Mouse (Mus musculus): ENCODE measurements around the gene Sf1. TPM values are rescaled to one million over a fixed set of nuclear protein-coding genes. Genes with fewer than 3 reads are reported as not detected.

Sf1 gene
- 100 to 1,000 TPM; 604 to 606 TPM for total RNA-seq (2023)

DNA sequence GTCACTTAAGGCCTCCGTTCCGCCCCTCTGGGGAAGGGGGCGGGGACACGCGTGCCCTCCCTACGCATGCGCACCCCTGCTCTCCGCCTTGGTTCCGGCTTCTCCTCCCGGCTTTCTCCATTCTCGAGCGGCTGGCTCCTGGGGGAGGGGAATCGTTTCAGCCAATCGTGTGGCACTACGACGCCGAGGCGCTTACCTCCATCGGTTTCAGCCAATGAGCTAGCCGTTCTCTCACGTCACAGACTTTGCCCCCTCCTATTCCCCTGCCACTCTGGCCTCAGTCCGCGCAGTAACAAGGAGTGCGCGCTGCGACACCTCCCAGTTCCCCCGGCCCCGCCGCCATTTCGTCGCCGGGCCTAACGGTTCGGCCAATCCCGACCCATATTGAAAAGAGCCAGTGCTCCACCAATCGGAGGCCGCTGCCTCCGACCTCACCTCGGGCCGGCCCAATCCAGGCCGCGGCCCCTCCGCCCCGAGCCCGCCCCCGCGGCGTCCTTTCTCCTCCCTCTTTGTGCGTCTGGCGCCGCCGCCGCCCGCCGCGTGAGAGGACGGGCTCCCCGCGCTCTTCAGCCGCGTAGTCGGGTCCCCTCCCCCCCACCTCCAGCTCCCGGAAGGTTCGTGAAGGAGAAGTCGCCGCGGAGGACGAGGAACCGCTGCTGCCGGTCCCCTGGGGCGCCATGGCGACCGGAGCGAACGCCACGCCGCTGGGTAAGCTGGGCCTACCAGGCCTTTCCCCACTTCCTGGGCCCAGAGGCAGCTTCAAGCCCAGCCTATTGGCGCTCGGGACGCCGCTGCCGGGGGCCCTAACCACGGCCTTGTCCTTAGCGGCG lies at the start of gene Sf1:
TSS of gene Sf1 (plus strand) at position 280 of the 830 bp plus-strand sequence.

DNA sequence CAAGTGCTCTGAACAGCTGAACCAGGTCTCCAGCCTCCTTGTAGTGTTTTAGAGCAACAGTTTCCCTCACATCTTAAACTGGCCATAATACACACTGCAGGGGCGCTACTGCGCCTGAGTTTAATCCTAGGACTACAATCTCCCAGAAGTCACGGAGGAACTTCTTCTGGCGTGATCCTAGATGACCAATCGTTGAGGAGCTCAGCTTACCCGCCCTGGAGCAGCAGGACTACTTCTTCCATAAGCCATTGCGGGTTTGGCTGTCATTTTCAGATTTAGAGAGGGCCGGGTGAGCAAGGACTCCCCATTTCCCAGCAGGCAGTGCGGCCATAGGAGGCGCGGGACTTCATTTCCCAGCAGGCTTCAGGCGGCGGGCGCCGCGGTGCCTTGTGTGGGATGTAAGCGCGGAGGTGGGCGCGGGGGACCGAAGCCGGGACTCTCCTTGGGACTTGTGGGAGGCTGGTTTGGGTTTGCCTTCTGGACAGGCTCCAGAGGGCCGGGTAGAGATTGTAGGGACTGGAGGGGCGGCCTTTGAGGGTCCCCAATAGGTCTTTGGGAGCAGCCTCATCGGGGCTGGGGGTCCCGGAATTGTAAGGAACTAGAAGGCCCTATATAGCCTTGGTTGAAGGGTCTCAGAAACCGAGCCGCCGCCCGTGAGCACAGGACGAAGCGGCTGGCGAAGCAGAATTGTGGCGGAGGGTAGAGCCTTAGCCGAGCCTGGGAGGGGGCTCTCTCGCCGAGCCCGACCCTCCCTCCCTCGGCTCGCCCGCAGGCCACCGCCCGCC lies 28.6 kb upstream of the Sf1 start, which contains the start of gene Men1:
TSS of gene Men1 (plus strand) at position 307 of the 785 bp plus-strand sequence.

DNA sequence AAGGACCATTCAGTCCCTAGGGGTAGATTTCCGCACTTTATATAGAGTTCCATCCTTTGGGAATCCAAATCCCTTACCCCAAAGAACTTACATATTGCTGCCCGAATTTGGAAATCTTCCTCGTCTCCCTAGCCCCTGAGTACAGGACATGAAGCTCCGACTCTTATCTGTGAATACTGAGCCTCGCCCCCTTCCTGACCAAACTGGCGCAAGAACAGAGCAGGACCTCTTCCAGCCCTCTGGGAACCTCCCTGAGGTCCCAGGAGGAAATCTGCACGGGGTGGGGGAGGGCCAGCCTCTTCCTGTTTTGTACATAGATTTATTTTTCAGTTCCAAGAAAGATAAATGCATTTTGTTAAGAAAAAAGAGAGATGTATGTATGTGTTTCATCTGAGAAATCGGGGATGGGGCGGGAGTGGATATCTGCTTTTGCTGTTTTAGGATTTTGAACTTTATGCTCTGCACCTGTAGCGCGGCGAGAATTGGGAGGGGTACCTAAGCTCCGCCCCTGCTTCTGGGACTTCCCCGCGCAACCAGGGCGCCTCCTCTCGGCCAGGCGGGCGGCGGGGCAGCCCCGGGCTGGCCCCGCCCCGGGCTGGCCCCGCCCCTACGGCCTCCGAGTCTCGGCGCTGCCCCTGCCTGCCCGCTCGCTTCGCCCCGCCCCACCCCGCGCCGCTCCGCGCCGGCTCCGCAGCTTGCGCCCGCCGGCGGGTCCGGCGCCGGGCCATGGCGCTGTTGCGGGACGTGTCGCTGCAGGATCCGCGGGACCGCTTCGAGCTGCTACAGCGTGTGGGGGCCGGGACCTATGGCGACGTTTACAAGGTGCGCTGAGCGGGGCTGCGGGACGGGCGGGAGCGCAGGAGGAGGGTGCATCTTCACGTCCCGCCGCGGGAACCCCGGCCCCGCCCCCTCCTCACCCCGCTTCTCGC lies 22.7 kb upstream of the Sf1 start, which contains the start of gene Map4k2:
TSS of gene Map4k2 (plus strand) at position 612 of the 929 bp plus-strand sequence.

DNA sequence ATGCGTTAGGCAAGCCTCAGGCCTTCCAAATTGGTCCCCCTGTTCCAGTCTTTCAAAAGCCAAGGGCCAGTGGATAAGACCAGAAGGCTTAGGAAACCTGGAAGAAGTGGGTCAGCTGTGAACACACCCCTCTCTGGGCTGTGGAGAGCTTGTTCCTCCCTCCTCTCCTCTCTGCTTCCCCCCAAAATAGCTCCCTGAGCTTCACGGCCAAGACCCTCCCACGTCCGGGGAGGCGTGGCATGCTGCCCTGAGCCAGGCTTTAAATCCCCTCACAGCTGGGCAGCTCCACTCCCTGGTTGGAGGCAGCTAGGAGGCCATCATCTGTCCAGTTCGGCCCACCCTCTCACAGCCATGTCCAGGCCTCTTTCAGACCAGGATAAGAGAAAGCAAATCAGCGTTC lies 20.6 kb downstream of the Sf1 start, which contains the start of gene Pygm:
TSS of gene Pygm (plus strand) at position 272 of the 400 bp plus-strand sequence.

DNA sequence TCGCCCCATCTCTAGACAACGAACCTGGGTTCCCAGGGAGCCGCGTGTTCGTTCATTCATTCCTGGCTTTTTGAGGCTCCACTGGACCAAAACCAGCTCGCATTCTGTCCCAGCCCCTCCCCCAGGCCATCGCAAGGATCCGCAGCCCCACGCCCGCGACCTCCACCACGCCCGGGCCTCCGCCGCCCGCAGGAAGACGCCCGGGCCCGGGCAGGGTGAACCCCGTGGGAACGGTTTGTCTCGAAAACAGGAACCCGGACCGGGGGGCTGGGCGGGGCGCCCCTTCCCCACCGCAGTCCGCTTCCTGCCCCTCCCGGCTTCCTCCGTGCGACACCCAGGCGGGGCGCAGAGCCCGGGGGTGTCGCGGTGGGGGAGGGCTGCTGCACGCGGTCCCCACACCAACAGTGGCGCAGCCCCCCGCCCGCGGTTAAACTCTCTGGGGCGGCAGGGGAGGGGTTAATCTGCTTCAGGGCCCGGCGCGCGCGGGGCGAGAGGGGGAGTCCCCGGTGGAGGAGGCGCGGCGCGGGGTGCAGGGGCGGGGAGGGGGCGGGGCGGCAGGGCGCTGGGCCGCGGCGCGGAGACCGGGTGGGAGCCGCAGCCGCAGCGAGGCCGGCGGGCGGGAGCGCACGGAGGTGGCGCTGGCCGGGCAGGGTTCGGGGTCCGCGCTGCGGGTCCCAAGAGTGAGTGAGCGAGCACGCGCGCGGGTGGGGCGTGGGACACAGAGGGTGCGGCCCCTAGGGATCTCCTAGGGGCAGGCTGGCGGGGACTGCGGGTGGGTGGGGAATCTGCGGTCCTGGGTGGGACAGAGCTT lies 36.0 kb downstream of the Sf1 start, which contains the start of gene Rasgrp2:
TSS of gene Rasgrp2 (plus strand) at position 56 of the 811 bp plus-strand sequence.

DNA sequence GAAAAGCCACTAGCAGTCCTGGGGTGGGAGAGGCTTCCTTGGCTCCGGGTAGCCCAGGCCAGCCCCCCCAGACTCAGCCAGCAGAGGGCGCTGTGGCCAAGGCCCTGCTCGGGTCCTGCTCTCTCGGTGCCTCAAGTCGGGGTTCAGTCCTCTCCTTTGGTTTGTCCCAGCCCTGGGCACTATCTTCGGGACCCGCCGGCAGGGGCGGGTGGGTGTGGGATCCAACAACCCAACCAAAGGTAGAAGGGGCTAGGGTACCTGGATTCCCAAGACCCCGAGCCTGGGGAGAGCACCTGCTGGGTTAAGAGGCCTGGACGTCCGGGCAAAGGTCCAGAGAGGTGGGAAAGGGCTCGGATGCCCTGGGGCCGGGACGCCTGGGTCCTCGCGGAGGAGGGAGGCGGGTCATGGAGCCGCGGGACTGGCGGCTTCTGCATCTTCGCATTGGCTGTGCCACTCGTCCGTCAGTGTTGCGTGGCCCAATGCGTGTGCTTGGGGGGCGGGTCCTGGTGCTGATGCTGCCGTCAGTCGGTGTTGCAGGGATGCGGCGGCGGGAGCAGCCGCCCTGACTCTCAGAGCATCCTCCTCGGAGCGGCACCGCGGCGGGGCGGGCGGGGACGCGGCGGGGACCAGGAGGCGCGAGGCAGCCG lies 54.9 kb downstream of the Sf1 start, which contains the start of gene Nrxn2:
TSS of gene Nrxn2 (plus strand) at position 499 of the 647 bp plus-strand sequence.

Other genes with a start within 250 kb of the Sf1 start
- 10 to 100 TPM; 10.7 to 11.4 TPM for gene Sac3d1, start 245.0 kb upstream of the Sf1 start, total RNA-seq (2023)
- gene Snx15, start 235.4 kb upstream of the Sf1 start, total RNA-seq (2023) = 10 to 100 TPM; 18.9 to 20.3 TPM
- 1 to 10 TPM; 4.1 to 9.4 TPM for gene Batf2, start 222.7 kb upstream of the Sf1 start, total RNA-seq (2023)
- 10 to 100 TPM; 16.4 to 17.6 TPM for gene Arl2, start 222.1 kb upstream of the Sf1 start, total RNA-seq (2023)
- under 1 TPM in 1 of 2 experiments, not detected in 1; 0.67 TPM for gene Majin, start 179.3 kb upstream of the Sf1 start, total RNA-seq (2023)
- gene Gpha2, start 137.3 kb upstream of the Sf1 start, total RNA-seq (2023) = not detected
- 10 to 100 TPM; 17.2 to 18.4 TPM for gene Ppp2r5b, start 127.8 kb upstream of the Sf1 start, total RNA-seq (2023)
- 100 to 1,000 TPM; 176 to 243 TPM for gene Atg2a, start 122.0 kb upstream of the Sf1 start, total RNA-seq (2023)
- gene Ehd1, start 87.0 kb upstream of the Sf1 start, total RNA-seq (2023) = 100 to 1,000 TPM; 239 to 255 TPM
- 1 to 10 TPM; 7.1 to 8.1 TPM for gene Cdc42bpg, start 57.2 kb upstream of the Sf1 start, total RNA-seq (2023)
- 10 to 100 TPM; 22.7 to 23.6 TPM for gene Men1, start 28.7 kb upstream of the Sf1 start, total RNA-seq (2023)
- 100 to 1,000 TPM; 160 to 177 TPM for gene Map4k2, start 22.6 kb upstream of the Sf1 start, total RNA-seq (2023)
- 1 to 10 TPM; 6.0 to 8.8 TPM for gene Pygm, start 20.7 kb downstream of the Sf1 start, total RNA-seq (2023)
- 100 to 1,000 TPM; 575 to 667 TPM for gene Rasgrp2, start 35.6 kb downstream of the Sf1 start, total RNA-seq (2023)
- 1 to 10 TPM; 3.5 to 5.6 TPM for gene Nrxn2, start 55.0 kb downstream of the Sf1 start, total RNA-seq (2023)
- gene Slc22a12, start 179.3 kb downstream of the Sf1 start, total RNA-seq (2023) = not detected

Data from monocyte, adult 59 days (primary cell).